In the genomic region with DNA sequence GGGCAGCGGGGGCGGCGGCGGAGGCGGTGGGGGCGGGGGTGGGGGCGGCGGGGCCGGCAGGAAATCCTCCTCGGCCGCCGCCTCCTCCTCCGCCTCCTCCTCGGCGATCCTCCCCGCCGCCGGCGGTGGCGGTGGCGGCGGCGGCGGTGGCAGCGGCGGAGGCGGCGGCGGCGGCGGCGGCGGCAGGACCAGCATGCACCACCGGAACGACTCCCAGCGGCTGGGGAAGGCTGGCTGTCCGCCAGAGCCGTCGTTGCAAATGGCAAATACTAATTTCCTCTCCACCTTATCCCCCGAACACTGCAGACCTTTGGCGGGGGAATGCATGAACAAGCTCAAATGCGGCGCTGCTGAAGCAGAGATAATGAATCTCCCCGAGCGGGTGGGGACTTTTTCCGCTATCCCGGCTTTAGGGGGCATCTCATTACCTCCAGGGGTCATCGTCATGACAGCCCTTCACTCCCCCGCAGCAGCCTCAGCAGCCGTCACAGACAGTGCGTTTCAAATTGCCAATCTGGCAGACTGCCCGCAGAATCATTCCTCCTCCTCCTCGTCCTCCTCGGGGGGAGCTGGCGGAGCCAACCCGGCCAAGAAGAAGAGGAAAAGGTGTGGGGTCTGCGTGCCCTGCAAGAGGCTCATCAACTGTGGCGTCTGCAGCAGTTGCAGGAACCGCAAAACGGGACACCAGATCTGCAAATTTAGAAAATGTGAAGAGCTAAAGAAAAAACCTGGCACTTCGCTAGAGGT, we compare ENCODE assay signal across 8 mouse cellular contexts. TPM values are rescaled to one million over a fixed set of nuclear protein-coding genes. Genes with fewer than 3 reads are reported as not detected.
A peak's percentile ranks its signal among the peaks of the same experiment; 100 is the strongest.
DNase-seq lines count a peak whose midpoint lies in the region; ATAC-seq and TF ChIP-seq lines count a peak whose summit lies in the region.

No protein-coding gene starts in this region.

- H3K27me3 ChIP-seq in forebrain, embryonic 13.5 days, result no peaks in the 10 kb centered on the region
- no peaks in the 10 kb centered on the region for H3K27me3 ChIP-seq in heart, embryonic 16.5 days (ENCODE audit: control insufficient read depth, insufficient read depth, low read length)
- peaks cover 55% of the 10 kb centered on the region for H3K27me3 ChIP-seq in liver, embryonic 12.5 days (replicated peaks)
- no peaks in the 10 kb centered on the region for H3K27me3 ChIP-seq in neural tube, embryonic 12.5 days (replicated peaks)

- peak; percentile 33 for ATAC-seq in forebrain, embryonic 13.5 days
- ATAC-seq in heart, embryonic 16.5 days (replicated peaks; ENCODE audit: extremely low read depth, insufficient read depth, low FRiP score), result peak; percentile 58
- ATAC-seq in liver, embryonic 12.5 days, result 0 out of 2 replicates have a peak, but pooled peaks have one; percentile 21
- peak; percentile 64 for ATAC-seq in neural tube, embryonic 12.5 days (ENCODE audit: low FRiP score, low read depth)

- H3K4me3 ChIP-seq in forebrain, embryonic 13.5 days, result peak overlapping the region; percentile 67
- peak overlapping the region; percentile 86 for H3K4me3 ChIP-seq in heart, embryonic 16.5 days (ENCODE audit: low read length)
- H3K4me3 ChIP-seq in liver, embryonic 12.5 days, result peak overlapping the region; percentile 59
- peak overlapping the region; percentile 74 for H3K4me3 ChIP-seq in neural tube, embryonic 12.5 days

- H3K9ac ChIP-seq in forebrain, embryonic 13.5 days, result peak overlapping the region; percentile 87
- peak overlapping the region; percentile 85 for H3K9ac ChIP-seq in heart, embryonic 16.5 days (ENCODE audit: low read length)
- H3K9ac ChIP-seq in liver, embryonic 12.5 days, result peak overlapping the region; percentile 25
- peak overlapping the region; percentile 89 for H3K9ac ChIP-seq in neural tube, embryonic 12.5 days

- H3K4me2 ChIP-seq in forebrain, embryonic 13.5 days, result peak overlapping the region; percentile 77
- H3K4me2 ChIP-seq in heart, embryonic 16.5 days (ENCODE audit: low read depth, low read length), result peak overlapping the region; percentile 86
- peak overlapping the region; percentile 75 for H3K4me2 ChIP-seq in liver, embryonic 12.5 days
- peak overlapping the region; percentile 85 for H3K4me2 ChIP-seq in neural tube, embryonic 12.5 days (replicated peaks)

- peak overlapping the region; percentile 99 for H3K27ac ChIP-seq in forebrain, embryonic 13.5 days
- H3K27ac ChIP-seq in heart, embryonic 16.5 days (ENCODE audit: low read length), result peak overlapping the region; percentile 92
- peak overlapping the region; percentile 71 for H3K27ac ChIP-seq in liver, embryonic 12.5 days
- peak overlapping the region; percentile 100 for H3K27ac ChIP-seq in neural tube, embryonic 12.5 days

- no peak for TF ChIP-seq CTCF in brain, embryonic 14.5 days (IDR thresholded peaks at IDR 0.05; ENCODE audit: borderline replicate concordance, extremely low read depth, insufficient read depth, insufficient read length)

- no peak for TF ChIP-seq POLR2A in brain, embryonic 14.5 days (IDR thresholded peaks at IDR 0.05; ENCODE audit: borderline replicate concordance, extremely low read depth, insufficient read depth, insufficient read length, poor library complexity, severe bottlenecking)

- H3K9me3 ChIP-seq in forebrain, embryonic 13.5 days (replicated peaks), result no peaks in the 10 kb centered on the region
- H3K9me3 ChIP-seq in heart, embryonic 16.5 days (replicated peaks; ENCODE audit: control insufficient read depth, low read length), result no peaks in the 10 kb centered on the region
- no peaks in the 10 kb centered on the region for H3K9me3 ChIP-seq in liver, embryonic 12.5 days (replicated peaks)
- no peaks in the 10 kb centered on the region for H3K9me3 ChIP-seq in neural tube, embryonic 12.5 days

- DNase-seq in A20 (ENCODE audit: low read depth, low spot score), result peak; percentile 43
- DNase-seq in brain, embryonic 14.5 days (ENCODE audit: low read depth), result peak; percentile 95
- DNase-seq in kidney, postnatal 14 days, result peak; percentile 66
- DNase-seq in testis, postnatal 14 days (ENCODE audit: low spot score), result peak; percentile 30

- 0 out of 2 replicates have a peak, but pooled peaks cover 5% of the 10 kb centered on the region for H3K36me3 ChIP-seq in forebrain, embryonic 13.5 days (ENCODE audit: poor library complexity, severe bottlenecking)
- no peaks in the 10 kb centered on the region for H3K36me3 ChIP-seq in heart, embryonic 16.5 days (ENCODE audit: control insufficient read depth, insufficient read depth)
- H3K36me3 ChIP-seq in liver, embryonic 12.5 days, result no peaks in the 10 kb centered on the region
- no peaks in the 10 kb centered on the region; the same call in 1 of the 2 replicates for H3K36me3 ChIP-seq in neural tube, embryonic 12.5 days

- peaks cover 57% of the 10 kb centered on the region for H3K4me1 ChIP-seq in forebrain, embryonic 13.5 days
- peaks cover 10% of the 10 kb centered on the region for H3K4me1 ChIP-seq in heart, embryonic 16.5 days (ENCODE audit: control insufficient read depth, insufficient read depth, low read length)
- H3K4me1 ChIP-seq in liver, embryonic 12.5 days, result peaks cover 11% of the 10 kb centered on the region; the same call in 1 of the 2 replicates
- H3K4me1 ChIP-seq in neural tube, embryonic 12.5 days, result peaks cover 29% of the 10 kb centered on the region

- WGBS in forebrain, embryonic 13.5 days, result 0% methylated on average over 26 of the region's 61 CpGs
- WGBS in heart, embryonic 16.5 days, result under 1% methylated on average over 33 of the region's 61 CpGs
- under 1% methylated on average over 37 of the region's 61 CpGs for WGBS in liver, embryonic 12.5 days (ENCODE audit: insufficient replicate concordance)
- under 1% methylated on average over 51 of the region's 61 CpGs for WGBS in neural tube, embryonic 12.5 days

RNA-seq across cellular contexts. Expression of gene Cxxc4, which starts 3.9 kb away (rescaled TPM):
- polyA plus RNA-seq in brain, embryonic 14.5 days (2012; rRNA removed), result 30.5 and 42.3 TPM in 2 replicates
- 21.1 TPM in 2 replicates for polyA plus RNA-seq in forebrain, embryonic 13.5 days (2015; fragmentation: Nextera tagmentation; extraction: Ambion mirVana)
- 2.8 and 2.9 TPM in 2 replicates for polyA plus RNA-seq in heart, embryonic 16.5 days (2015; fragmentation: Nextera tagmentation; extraction: Ambion mirVana)
- polyA plus RNA-seq in liver, embryonic 12.5 days (2016; fragmentation: Nextera tagmentation; extraction: Ambion mirVana), result 0.72 and 0.73 TPM in 2 replicates
- 22.9 and 24.4 TPM in 2 replicates for polyA plus RNA-seq in neural tube, embryonic 12.5 days (2016; fragmentation: Nextera tagmentation; extraction: Ambion mirVana)

Comparison
In these comparisons a context has a peak if more than half of its experiments do, and no peak if none do; other contexts are left out.
1. Peak in every context shown above with its lines: DNase-seq, ATAC-seq, H3K4me3 ChIP-seq and H3K27ac ChIP-seq.
2. DNase-seq: peak in every context shown above with its lines; median percentile 95 in brain, embryonic 14.5 days; 66 in kidney, postnatal 14 days; 43 in A20; 30 in testis, postnatal 14 days.
3. H3K9ac ChIP-seq: peak in every context shown above with its lines; median percentile 89 in neural tube, embryonic 12.5 days; 87 in forebrain, embryonic 13.5 days; 85 in heart, embryonic 16.5 days; 25 in liver, embryonic 12.5 days.